8 mouse cellular contexts compared by ENCODE assay signal in the genomic region with DNA sequence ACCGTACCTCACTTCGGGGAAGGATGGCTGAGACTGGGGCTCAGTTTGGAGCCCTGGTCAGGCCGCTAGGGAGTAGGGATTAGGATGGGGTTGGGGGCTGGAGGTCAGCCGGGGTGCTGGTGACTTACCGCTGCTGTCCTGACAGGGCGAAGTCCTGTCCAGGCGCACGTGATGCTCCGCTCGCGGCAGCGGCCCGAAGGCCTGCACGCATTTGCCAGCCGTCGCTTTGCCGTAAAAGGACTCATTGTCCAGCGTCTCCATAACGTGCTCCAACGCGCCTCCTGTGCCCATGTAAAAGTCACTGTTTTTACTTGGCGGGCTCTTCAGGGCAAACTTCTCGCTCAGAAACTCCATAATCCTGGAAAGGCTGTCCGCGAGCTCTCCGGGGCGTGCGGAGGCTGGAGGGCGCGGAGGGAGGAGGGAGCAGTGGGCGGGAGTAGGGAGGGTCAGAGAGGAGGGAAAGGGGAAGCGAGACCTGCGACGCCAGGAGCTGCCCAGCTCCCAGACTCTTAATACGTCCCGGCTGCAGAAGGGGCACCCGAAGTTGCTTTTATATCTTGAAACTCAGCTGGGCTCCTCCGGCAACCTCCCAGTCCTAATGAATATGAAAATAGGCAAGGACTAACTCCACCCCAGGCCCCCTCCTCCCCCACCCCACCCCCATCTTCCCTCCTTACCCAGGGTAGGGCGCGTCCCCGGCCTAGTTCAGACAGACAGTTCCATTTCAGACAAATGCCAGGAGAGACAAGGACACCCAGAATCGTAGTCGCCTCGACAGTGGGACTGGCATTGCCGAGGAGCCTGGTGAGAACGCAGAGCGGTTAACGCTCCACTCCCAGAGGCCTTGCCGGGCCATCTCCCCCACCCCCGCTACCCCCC. TPM values are rescaled to one million over a fixed set of nuclear protein-coding genes. Genes with fewer than 3 reads are reported as not detected.
DNase-seq lines count a peak whose midpoint lies in the region; ATAC-seq and TF ChIP-seq lines count a peak whose summit lies in the region.

No protein-coding gene starts in this region.

- peaks cover 11% of the 10 kb centered on the region for H3K27me3 ChIP-seq in thymus, adult 2 months (ENCODE audit: control insufficient read depth, insufficient read depth, low read length)
- H3K27me3 ChIP-seq in forebrain, postnatal 0 days (ENCODE audit: insufficient read depth, low read length): peaks cover 65% of the 10 kb centered on the region
- peaks cover 10% of the 10 kb centered on the region for H3K27me3 ChIP-seq in kidney, adult 2 months (replicated peaks; ENCODE audit: control insufficient read depth, insufficient read depth, low read length)

- peak; percentile 10 for DNase-seq in thymus, postnatal 4 days
- DNase-seq in thymus, adult 2 months: no peak
- no peak for DNase-seq in forebrain, postnatal 0 days
- peak; percentile 44 for DNase-seq in kidney, adult 2 months
- peak; percentile 45 for DNase-seq in testis, postnatal 10 days (ENCODE audit: low spot score)
- no peak for DNase-seq in left cerebral cortex, adult 18-20 months (ENCODE audit: low spot score in 2 of 2)
- DNase-seq in frontal cortex, postnatal 14 days (ENCODE audit: low spot score in 2 of 2): no peak

- no peak for TF ChIP-seq POLR2A in thymus, adult 2 months (IDR thresholded peaks at IDR 0.05; ENCODE audit: control insufficient read depth, extremely low read depth, insufficient read depth, low read length, poor library complexity)
- no peak for TF ChIP-seq POLR2A in kidney, adult 2 months (IDR thresholded peaks at IDR 0.05; ENCODE audit: low read depth, low read length)

- H3K9me3 ChIP-seq in forebrain, postnatal 0 days (ENCODE audit: low read length): no peaks in the 10 kb centered on the region

- no peak overlapping the region for H3K27ac ChIP-seq in thymus, adult 2 months (ENCODE audit: control insufficient read depth, insufficient read depth, low read length)
- no peak overlapping the region for H3K27ac ChIP-seq in forebrain, postnatal 0 days (ENCODE audit: low read depth, low read length)
- H3K27ac ChIP-seq in kidney, adult 2 months (ENCODE audit: insufficient read depth, low read depth, low read length): peak overlapping the region; percentile 2; the same call in 1 of the 2 replicates

- no peak for TF ChIP-seq CTCF in thymus, adult 2 months (IDR thresholded peaks at IDR 0.05; ENCODE audit: borderline replicate concordance, control insufficient read depth, extremely low read depth, insufficient read depth, low read length, poor library complexity)
- TF ChIP-seq CTCF in forebrain, postnatal 0 days (IDR thresholded peaks at IDR 0.05; ENCODE audit: low read depth): no peak
- TF ChIP-seq CTCF in kidney, adult 2 months (conservative IDR thresholded peaks at IDR 0.05; ENCODE audit: insufficient read depth, insufficient read length, low read depth, low read length): no peak

- peak overlapping the region; percentile 26; the same call in 1 of the 2 replicates for H3K4me2 ChIP-seq in forebrain, postnatal 0 days (ENCODE audit: low read depth)

- peak; percentile 34 for ATAC-seq in forebrain, postnatal 0 days
- ATAC-seq in megakaryocyte, adult 5-6 weeks (ENCODE audit: poor library complexity, severe bottlenecking): peak; percentile 87

- 4% methylated on average over 50 of the region's 50 CpGs for WGBS in thymus, adult 2 months
- 1% methylated on average over 50 of the region's 50 CpGs for WGBS in forebrain, postnatal 0 days
- WGBS in kidney, adult 2 months: 2% methylated on average over 49 of the region's 50 CpGs

- no peak overlapping the region for H3K4me3 ChIP-seq in thymus, adult 2 months (ENCODE audit: control insufficient read depth, insufficient read depth, low read length)
- H3K4me3 ChIP-seq in forebrain, postnatal 0 days (ENCODE audit: low read depth, low read length): peak overlapping the region; percentile 21
- peak overlapping the region; percentile 52 for H3K4me3 ChIP-seq in kidney, adult 2 months (ENCODE audit: insufficient read depth, low read depth, low read length)

- no peaks in the 10 kb centered on the region for H3K4me1 ChIP-seq in thymus, adult 2 months (replicated peaks; ENCODE audit: control insufficient read depth, insufficient read depth, low read length)
- H3K4me1 ChIP-seq in forebrain, postnatal 0 days (ENCODE audit: insufficient read depth): no peaks in the 10 kb centered on the region
- no peaks in the 10 kb centered on the region for H3K4me1 ChIP-seq in kidney, adult 2 months (ENCODE audit: control insufficient read depth, insufficient read depth, low read length)

- no peak overlapping the region for H3K9ac ChIP-seq in forebrain, postnatal 0 days

- H3K36me3 ChIP-seq in thymus, adult 2 months (ENCODE audit: control insufficient read depth, insufficient read depth, low read length): no peaks in the 10 kb centered on the region
- H3K36me3 ChIP-seq in forebrain, postnatal 0 days (ENCODE audit: insufficient read depth): no peaks in the 10 kb centered on the region
- H3K36me3 ChIP-seq in kidney, adult 2 months (ENCODE audit: control insufficient read depth, insufficient read depth, low read length): no peaks in the 10 kb centered on the region

RNA-seq across cellular contexts. Expression of a gene that starts 1.5 kb away (rescaled TPM):
- 0.10 TPM in 1 of 2 replicates, not detected in the other for polyA plus RNA-seq in thymus, adult 2 months (2012; rRNA removed)
- 0.31 and 1.3 TPM in 2 replicates for total RNA-seq in forebrain, postnatal 0 days (2014; rRNA removed)
- polyA plus RNA-seq in forebrain, postnatal 0 days (2015; fragmentation: Nextera tagmentation; extraction: Ambion mirVana): 0.43 and 0.98 TPM in 2 replicates
- polyA plus RNA-seq in kidney, adult 2 months (2012; rRNA removed): 3.7 and 4.5 TPM in 2 replicates
- total RNA-seq in megakaryocyte, adult 5-6 weeks (2015): not detected in 2 replicates
- total RNA-seq in megakaryocyte, adult 5-6 weeks (2017): not detected in 2 replicates
- not detected for total RNA-seq in left cerebral cortex, adult 18-20 months (2021)

Comparison
In these comparisons a context has a peak if more than half of its experiments do, and no peak if none do; other contexts are left out.
1. DNase-seq: peak in thymus, postnatal 4 days (single experiment), kidney, adult 2 months (single experiment) and testis, postnatal 10 days (single experiment); none in thymus, adult 2 months (single experiment), forebrain, postnatal 0 days (single experiment), left cerebral cortex, adult 18-20 months (0 of 2) and frontal cortex, postnatal 14 days (0 of 2).